Mouse (Mus musculus) cerebellum, postnatal 36 days (tissue): Measurements from ENCODE around the gene Hmga2.
"Not testable (repeated sequence)": the region's sequence is repeated elsewhere in the genome, so short reads cannot be mapped to it uniquely, and the experiment has no call there.

Experiments
- DNase-seq, 2 experiments: peaks; one replicate each; pipeline ENCODE4 v3.0.0; 2021 to 2022; ENCODE audit warnings: mixed read lengths in 2 of 2

Hmga2 gene

DNA sequence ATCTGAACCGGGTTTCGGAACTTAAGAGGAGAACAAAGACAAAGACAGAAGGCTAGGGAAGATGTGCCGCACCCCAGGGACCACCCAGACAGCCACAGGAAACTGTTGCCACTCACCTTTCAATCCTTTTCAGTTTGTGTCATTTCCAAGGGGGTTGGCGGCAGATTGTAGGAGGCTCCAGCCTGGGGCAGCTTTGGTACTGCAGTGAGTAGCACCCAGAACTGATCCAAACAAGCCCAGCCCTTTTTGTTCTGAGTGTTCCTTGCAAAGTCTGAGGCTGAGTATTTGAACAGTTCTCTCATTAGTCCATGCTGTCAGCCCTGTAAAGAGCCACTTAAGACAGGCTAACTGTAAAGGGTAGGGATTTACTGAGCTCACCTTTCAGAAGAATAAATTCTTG lies 136.9 kb downstream of the Hmga2 start:
- DNase-seq, result no peak

DNA sequence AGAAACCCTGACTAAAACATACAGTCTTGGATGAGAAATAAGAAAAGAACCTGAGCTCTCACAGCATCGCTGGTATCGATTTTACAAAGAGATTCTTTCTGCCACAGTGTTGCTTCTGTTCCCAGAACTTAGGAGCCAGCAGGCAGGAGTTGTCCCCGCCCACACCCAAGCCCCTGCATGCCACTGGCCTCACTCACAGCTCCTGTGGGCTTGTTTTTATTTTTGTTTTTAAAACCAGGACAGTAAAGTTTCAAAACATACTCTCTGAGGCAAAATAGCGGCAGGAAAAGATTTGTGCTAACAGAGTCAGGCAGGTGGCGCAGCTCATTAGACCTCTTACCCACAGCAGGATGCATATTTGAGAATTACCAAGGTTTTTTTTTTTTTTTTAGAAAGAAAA lies 137.4 kb downstream of the Hmga2 start:
- DNase-seq, result no peak

DNA sequence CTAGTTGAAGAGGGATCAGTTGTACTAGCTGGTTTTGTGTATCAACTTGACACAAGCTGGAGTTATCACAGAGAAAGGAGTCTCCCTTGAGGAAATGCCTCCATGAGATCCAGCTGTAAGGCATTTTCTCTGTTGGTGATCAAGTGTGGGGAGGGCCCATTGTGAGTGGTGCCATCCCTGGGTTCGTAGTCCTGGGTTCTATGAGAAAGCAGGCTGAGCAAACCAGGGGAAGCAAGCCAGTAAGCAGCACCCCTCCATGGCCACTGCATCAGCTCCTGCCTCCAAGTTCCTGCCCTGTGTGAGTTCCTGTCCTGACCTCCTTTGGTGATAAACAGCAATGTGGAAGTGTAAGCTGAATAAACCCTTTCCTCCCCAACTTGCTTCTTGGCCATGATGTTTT lies 137.8 kb downstream of the Hmga2 start:
- not testable (repeated sequence) for DNase-seq

DNA sequence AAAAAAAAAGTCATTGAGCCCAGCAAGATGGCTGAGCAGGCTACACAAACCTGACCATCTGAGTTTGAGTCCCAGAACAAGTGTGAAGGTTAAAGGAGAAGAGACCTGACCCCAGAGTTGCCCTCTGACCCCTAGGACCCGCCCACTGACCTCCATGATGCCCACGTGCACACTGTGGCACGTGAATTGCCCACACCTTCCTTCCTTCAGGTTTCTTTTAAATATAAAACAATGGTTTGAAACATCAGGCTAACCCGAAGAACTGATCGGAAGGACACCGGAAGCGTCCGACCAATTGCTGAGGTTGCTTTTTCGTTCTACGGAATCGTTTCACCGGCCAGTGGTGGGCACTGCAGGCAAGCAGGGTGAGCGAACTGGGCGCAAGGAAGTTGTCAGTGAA lies 148.3 kb downstream of the Hmga2 start:
- no peak for DNase-seq

DNA sequence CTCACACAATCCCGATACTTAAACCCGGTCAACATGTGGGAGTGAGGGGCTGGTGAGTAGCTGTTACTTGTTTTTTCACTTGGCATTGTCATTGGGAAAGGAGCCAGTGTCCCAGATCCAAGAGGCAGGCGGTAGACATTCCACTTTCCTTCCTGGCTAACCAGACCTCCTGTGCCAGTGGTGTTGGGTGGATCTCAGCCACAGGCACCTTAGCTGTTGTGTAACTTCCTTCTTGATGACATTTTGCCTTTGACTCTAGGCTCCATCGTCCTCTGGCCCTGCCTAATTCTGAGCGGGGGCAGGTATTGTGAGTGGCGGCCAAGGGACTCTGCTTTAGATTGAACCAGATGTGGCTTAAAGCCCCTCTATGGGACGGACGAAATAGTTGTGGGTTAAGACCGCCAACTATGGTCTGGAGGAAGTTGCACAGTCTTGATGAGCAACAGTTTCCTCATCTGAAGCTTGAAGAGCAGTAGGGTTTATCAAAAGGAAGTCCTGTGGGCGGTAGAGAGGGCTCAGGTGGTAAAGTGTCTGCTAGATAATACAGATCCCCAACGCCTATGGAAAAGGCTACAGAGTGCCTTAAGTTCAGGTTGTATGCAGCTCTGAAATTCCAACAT lies 152.6 kb downstream of the Hmga2 start:
- no peak for DNase-seq

DNA sequence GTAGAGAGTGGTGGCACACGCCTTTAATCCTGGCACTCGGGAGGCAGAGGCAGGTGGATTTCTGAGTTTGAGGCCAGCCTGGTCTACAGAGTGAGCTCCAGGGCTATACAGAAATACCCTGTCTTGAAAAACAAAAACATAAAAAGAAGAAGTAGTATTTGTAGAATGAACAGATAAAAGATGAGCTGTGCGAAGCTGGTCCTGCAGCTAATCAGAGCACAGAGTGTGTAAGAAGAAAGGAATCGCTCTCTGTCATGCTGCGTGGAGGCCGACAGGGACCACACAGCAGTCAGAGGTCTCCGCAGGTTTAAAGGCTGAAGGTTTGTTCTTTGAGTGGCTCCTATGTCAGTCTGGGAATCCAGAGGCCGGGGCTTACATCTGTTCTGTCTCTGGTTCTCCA lies 153.5 kb downstream of the Hmga2 start:
- DNase-seq, result no peak

DNA sequence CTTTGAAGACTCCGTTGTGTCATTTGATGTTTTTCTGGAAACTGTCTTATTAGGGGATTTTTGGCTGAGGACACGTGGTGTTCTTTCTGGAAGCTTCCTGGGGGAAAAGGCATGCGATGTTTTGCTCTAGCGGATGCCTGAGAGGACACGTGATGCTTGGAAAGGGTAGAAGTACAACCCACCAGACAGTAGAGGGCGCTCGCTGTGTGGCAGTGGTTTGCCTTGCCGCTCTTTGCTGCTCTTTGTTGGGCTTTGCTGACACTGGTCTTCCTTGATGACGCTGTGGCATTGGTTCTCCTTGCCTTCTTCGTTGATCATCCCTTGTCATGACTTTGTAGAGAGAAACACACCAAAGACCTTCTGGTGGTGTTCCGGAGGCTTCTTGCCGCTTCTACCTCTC lies 156.7 kb downstream of the Hmga2 start:
- no peak for DNase-seq
